Mouse (Mus musculus) layer of hippocampus, postnatal 10 days (tissue): ENCODE measurements around the gene Bach1. TPM values are rescaled to one million over a fixed set of nuclear protein-coding genes. Genes with fewer than 3 reads are reported as not detected.
A peak's percentile ranks its signal among the peaks of the same experiment; 100 is the strongest.

Experiments used
- DNase-seq, 2 experiments: peaks; one replicate each; pipeline ENCODE4 v3.0.0; 2021; ENCODE audit warnings: low spot score in 2 of 2
- long read RNA-seq: library from polyadenylated mRNA; stranded (forward); transcript quantifications from one replicate; pipeline ENCODE4 v2.0.0, GENCODE M21; 2023
- total RNA-seq, 2 experiments: library from RNA; stranded (reverse); gene quantifications; 2 replicates each; pipeline ENCODE4 v1.2.3; 2021

Gene Bach1
- total RNA-seq = 10 to 100 TPM; 18.2 to 19.2 TPM
- long read RNA-seq, full-length matches to known transcripts = 1 of 2 reads
- long read RNA-seq, partial matches to known transcripts = 0 of 2 reads
- long read RNA-seq, other reads (novel, unspliced or antisense) = 1 of 2 reads

DNA sequence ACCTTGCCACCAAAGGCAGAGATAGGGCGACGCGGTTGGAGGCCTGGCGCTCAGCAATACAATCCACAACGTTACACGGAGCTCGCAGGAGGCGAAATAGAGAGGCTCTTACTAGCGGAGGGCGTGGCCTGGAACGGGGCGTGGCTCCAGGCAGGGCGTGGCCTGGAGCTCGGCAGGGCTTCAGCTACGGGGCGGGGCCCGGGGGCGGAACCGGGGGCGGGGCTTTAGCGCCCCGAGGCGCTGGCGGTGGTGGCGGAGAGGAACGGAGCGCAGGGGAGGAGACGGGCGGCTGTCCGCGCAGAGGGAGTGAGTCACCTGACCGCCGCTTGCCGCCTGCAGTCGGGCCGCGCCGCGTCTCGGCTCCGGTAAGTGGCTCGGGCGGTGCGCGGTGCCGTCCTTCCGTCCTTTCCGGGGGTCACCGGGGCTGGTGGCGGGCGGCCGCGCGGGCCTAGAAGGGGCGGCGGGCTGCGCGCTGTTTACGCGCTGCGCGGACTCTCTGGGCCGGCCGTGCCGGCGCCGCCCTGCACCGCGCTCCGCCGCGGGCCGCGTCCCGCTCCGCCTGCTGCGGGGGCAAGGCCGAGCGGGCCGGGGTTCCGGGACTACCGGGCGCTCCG lies at the start of gene Bach1:
Gene Bach1, plus strand, starts transcription at position 254 of the 614 bp plus-strand sequence.
- DNase-seq = peak; percentile 88 to 95

DNA sequence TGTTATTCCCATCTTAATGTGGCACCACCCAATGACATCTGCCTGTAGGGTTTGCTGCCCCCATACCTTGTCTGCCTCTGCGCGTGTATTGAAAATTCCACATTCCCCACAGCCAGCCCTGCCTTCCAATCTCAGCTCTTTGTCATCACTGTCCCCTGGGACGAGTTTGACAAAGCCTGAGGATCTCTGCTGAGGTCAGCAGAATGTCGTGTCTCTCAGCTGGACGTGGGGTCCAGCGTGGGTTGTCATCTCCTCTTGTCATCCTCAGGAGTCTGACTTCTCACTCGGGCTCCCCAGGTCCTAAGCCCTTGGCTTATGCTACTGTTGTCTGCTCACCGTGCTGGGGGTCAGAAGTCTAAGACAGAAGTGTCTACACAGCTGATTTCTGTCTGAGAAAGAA lies 46.4 kb upstream of the Bach1 start:
- no peak for DNase-seq

GRCm38 (mm10) chr16:87652924-87653323 lies 45.8 kb upstream of the Bach1 start:
- no peak for DNase-seq

DNA sequence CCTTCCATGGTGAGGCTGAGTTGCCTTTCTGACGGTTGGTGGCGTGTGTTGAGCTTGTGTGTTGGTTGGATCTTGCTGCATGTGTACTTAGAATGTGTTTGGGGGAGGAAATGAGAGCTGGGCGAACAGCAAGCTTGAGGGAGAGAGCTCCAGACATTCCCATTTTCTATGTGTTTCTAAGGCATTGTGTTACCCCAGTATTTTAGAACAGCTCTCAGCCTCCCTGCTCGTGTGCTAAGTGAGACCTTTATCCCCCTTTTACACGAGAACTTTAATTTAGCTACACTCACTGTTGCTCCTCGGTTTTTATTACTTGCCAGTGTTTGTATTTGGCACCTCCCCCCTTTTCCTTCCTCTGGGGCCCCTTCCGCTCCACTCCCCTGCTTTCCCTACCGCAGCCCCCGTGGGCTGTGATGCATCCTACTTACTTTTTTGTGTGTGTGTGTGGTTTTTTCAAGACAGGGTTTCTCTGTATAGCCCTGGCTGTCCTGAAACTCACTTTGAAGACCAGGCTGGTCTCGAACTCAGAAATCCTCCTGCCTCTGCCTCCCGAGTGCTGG lies 44.6 kb upstream of the Bach1 start:
- no peak for DNase-seq

GRCm38 (mm10) chr16:87655005-87655404 lies 43.7 kb upstream of the Bach1 start:
- DNase-seq = no peak

DNA sequence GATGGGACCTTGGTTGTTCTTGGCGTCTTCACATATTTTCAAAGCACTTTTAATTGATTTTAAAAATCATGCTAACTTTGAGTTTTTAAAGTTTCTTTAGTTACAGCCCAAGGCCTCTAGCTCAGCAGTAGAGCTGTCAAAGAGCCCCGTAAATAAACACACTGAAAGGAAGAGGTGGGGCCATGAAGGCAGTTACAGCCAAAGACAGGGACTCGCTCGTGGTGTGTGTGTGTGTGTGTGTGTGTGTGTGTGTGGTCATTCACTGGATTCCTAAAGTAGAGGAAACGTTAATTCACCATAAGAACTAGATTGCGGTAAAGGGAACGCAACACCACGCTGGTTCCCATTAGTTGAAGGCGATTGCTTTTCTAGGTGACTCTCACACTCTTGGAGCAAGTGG lies 43.2 kb upstream of the Bach1 start:
- DNase-seq = no peak

DNA sequence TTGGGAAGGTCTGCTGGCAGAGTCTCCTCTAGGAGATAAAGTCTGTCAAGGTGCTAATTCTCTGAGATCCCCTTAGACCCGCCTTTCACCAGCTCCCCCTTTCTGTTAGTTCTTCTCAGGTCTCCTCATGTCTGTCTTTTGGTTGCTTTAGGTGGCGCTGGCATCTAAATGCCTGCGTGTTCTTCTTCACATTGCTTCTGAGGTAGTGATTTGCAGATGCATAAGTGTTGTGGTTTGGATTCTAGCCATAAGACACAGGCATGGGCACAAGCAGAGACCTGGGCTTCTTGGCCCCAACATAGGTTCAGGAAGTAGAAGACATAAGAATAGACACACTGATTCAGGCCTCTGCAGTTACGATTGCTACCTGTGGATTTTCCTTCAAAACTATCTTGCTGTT lies 42.0 kb upstream of the Bach1 start:
- DNase-seq = no peak

DNA sequence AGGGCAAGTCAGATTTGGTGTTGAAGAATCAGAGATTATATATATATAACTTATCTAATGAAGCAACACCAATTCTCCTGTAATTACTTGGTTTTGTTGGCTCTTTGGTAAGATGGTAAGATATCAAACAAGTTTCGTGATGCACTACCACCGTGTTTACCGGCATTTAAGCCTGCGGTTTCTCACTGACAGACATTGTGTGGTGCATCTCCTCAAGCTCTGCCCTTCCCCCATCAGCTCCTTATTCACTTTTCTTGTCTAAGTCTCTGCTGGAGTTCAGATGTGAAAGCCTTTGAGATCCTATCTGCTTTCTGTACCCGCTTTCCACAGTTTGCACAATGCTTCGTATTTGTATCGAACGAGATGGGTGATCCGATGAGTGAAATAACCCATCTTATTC lies 41.5 kb upstream of the Bach1 start:
- no peak for DNase-seq

DNA sequence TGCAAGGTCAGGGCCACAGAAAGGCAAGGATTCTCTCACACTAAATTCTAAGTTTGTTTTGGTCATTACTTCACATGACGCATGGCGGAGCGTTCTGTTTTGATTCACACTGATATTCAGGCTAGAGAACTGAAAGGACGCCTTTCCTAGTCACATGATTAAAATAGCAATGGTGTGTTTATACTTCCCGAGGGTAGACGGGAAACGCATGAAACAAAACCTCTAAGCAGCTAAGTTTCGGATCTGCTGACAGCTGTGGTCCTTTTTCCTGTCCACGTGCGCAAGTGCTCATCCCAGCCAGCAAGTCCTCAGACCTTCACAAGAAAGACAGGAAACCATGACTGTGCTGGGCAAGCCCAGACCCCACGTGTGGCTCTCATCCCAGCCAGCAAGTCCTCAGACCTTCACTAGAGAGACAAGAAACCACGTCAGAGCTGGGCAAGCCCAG lies 37.7 kb upstream of the Bach1 start:
- no peak for DNase-seq

DNA sequence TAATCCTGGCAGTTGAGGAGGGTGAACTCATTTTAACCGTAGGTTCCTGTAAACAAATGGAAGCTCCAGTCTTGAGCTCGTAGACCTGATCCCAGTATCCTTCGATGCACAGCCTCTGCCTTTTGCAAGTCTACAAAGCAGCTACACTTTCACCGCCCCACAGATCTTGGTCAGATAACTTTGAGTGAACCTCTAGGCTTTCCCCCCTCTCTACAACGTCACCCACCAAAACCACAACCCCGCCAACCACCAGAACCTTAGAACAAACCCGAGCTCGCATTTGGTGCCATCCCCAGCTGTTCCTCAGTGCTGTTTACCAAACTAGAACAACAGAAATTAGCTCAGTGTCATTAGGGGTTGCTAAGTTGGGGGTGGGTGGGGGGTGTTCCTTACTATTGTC lies 37.1 kb upstream of the Bach1 start:
- no peak for DNase-seq

GRCm38 (mm10) chr16:87662528-87662927 lies 36.2 kb upstream of the Bach1 start:
- DNase-seq = no peak

GRCm38 (mm10) chr16:87663890-87664289 lies 34.9 kb upstream of the Bach1 start:
- DNase-seq = no peak

GRCm38 (mm10) chr16:87665246-87665645 lies 33.5 kb upstream of the Bach1 start:
- no peak for DNase-seq

DNA sequence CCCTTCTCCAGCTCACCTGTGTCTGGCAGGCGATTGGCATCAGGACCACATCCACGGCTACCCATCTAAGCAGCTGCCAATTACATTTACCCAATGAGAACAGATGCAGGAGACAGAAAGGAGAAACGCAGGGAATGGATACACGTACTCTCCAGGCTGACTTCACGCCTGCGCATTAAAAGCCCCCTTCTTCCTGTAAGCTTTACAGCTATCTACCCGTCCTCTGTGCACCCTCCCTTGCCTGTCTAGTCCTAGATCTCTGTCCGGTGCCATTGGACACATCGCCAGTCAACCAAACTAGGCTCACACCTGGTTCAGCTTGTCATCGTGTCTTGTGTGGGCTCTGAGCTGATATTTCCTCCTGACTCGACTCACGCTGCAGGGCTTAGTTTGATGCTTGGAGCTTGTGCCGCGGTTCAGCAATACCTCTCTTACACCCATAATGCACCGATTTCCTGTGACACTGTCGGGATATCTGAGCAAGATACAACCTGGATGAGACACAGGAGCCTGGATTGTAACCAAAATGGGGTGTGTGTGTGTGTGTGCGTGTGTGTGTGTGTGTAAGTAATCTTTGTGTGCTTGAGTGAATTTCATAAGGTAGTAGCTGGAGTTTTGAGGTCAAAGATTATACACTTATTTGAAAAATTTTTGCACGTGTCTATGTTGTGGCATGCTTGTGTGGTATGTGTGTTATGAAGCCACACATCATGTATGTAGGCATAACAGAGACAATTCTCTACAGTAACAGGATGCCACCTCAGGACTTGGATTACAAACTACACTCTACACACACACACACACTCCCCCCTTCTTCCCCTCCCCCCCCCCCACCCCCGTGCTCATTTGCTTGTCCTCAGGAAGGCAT lies 32.8 kb upstream of the Bach1 start:
- DNase-seq = no peak

DNA sequence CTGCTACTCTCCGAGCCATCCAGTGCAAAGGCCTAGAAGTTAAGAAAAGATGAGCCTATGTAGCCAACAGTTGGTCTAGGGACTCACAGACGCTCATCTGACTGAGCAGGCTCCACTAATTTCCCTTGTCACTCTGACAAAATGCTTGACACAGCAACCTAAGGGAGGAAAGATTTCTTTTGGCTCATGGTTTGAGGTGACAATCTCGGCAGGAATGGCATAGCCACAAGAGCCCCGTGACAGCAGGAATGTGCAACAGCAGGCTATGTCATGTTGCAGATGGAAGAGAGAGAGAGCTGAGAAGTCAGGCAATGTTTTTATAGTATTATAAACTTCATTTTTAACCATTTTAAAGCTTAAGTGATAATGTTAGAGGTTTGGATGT lies 32.1 kb upstream of the Bach1 start:
- no peak for DNase-seq

- DNase-seq = no peak
Observed at GRCm38 (mm10) chr16:87668002-87668401, 30.7 kb upstream of the Bach1 start.

DNA sequence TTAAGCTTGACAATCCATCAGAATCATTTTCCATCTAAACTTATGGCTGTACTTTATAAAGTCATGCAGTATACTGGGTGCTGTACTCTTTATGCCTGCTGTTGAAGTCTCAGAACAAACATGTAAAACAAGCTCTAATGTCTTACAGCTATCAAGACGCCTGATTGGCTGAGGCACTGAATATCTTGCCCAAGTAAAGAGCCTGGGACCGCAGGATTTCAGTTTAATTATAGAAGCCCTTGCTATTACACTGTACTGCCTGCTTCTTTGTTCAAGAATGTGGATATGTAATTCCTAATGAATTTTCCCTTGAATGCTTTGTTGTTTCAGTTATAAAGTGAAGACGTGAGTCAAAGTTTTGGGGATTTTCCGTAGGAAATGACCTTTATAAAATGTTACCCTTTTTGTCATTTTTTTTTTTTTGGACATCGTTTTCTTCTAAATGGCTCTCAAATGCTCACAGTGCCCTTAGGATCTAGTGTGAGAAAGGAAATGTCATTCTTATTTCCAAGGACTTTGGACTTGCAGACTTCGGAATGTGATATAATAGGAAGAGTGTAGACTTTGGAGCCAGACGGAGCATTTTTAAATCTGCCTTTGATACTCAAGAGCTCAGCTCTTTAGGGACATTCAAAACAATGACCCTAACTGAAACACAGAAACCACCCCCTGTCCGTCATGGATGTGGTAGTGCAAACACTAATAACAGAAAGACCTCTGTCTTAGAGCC lies 28.5 kb upstream of the Bach1 start:
- no peak for DNase-seq

GRCm38 (mm10) chr16:87670821-87671165 lies 28.0 kb upstream of the Bach1 start:
- no peak for DNase-seq

- no peak for DNase-seq
Observed at GRCm38 (mm10) chr16:87671336-87671735, 27.4 kb upstream of the Bach1 start.

- DNase-seq = no peak
Observed at GRCm38 (mm10) chr16:87673155-87673554, 25.6 kb upstream of the Bach1 start.

- no peak for DNase-seq
Observed at GRCm38 (mm10) chr16:87676182-87676581, 22.6 kb upstream of the Bach1 start.

- no peak for DNase-seq
Observed at GRCm38 (mm10) chr16:87678667-87679066, 20.1 kb upstream of the Bach1 start.
